Mouse (Mus musculus) erythroblast, embryonic 14.5 days (primary cell): ENCODE measurements around the gene Tssk4.

Experiments
- GATA1 ChIP-seq: IDR thresholded peaks from 2 replicates; pipeline ENCODE4 v1.6.1; 2012; ENCODE audit warnings: low read length, inconsistent platforms, mixed read lengths
- TAL1 ChIP-seq: IDR thresholded peaks from 3 replicates; pipeline ENCODE4 v1.6.1; 2012; ENCODE audit warnings: low read length, inconsistent platforms, mixed read lengths

- TF ChIP-seq GATA1 (no peak), TAL1 (no peak)
These were observed 6.7 kb upstream of the Tssk4 start, which contains the start of gene Tm9sf1 for GRCm38 (mm10) chr14:55643060-55643907.
